Comparison of ENCODE assay signal across 10 mouse cellular contexts in the genomic region with DNA sequence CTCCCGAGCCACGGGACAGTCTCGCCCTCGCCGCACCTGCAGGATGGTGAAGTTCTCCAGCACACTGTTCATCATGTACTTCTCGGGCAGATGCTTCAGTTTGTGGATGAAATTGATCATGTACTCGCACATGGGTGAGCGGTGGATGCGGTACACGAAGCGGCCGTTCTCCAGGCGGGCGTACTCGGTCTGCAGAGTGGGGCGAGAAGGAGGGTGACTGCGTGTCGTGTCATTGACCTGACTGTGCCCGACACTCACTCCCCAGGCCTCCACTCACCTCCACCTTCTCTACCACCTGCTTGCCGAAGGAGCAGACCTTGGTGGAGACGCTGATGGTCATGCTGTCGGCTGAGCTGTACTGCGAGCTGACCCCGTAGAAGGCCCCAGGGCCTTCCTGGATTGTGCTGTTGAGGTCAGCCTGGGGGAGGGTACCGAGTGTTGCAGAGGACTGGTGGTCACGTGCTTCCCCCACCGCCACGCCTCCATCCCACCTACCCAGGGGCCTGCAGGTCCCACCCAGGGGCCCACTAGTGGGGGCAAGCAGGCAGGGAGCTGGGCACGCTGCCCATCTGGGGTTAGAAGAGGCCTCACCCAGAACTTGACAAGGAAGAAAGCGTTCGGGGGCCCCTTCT. TPM values are rescaled to one million over a fixed set of nuclear protein-coding genes. Genes with fewer than 3 reads are reported as not detected.
A peak's percentile ranks its signal among the peaks of the same experiment; 100 is the strongest.
DNase-seq lines count a peak whose midpoint lies in the region; ATAC-seq lines count a peak whose summit lies in the region.
"Had no signal": no experiment of that assay in that cellular context is flagged by ENCODE, and none has a peak within 500 bp of the region (broad histone marks: within the 10 kb centered on the region; RNA-seq: fewer than 3 reads in every experiment).

No protein-coding gene starts in this region.

- peaks cover 31% of the 10 kb centered on the region for H3K36me3 ChIP-seq in megakaryocyte, embryonic 14.5 days (replicated peaks; ENCODE audit: low read length)
- peaks cover 83% of the 10 kb centered on the region for H3K36me3 ChIP-seq in limb, embryonic 13.5 days

- peak overlapping the region; percentile 21 for H3K4me2 ChIP-seq in limb, embryonic 13.5 days (replicated peaks)

- H3K27ac ChIP-seq in limb, embryonic 13.5 days = peak overlapping the region; percentile 72; the same call in 1 of the 2 replicates

- no peaks in the 10 kb centered on the region for H3K9me3 ChIP-seq in megakaryocyte, embryonic 14.5 days
- no peaks in the 10 kb centered on the region for H3K9me3 ChIP-seq in limb, embryonic 13.5 days

- WGBS in limb, embryonic 13.5 days = 52% methylated on average over 31 of the region's 31 CpGs

- intact Hi-C loops in gastrocnemius, postnatal 14 days (cut with DNase I; ENCODE audit: low total_unique reads) = no loop called here

- peak overlapping the region; percentile 54 for H3K9ac ChIP-seq in limb, embryonic 13.5 days

- peak overlapping the region; percentile 21 for H3K4me3 ChIP-seq in megakaryocyte, embryonic 14.5 days (replicated peaks)
- H3K4me3 ChIP-seq in limb, embryonic 13.5 days = no peak overlapping the region
- H3K4me3 ChIP-seq: myocyte had no signal

- ATAC-seq in megakaryocyte, adult 5-6 weeks (ENCODE audit: poor library complexity, severe bottlenecking) = no peak
- no peak for ATAC-seq in limb, embryonic 13.5 days (ENCODE audit: low FRiP score, low read depth)

- peaks cover 54% of the 10 kb centered on the region for H3K4me1 ChIP-seq in megakaryocyte, embryonic 14.5 days
- H3K4me1 ChIP-seq in limb, embryonic 13.5 days = peaks cover 41% of the 10 kb centered on the region

- peak; percentile 30 for DNase-seq in gastrocnemius, postnatal 14 days
- DNase-seq in gastrocnemius, postnatal 4 days (ENCODE audit: low spot score in 2 of 2) = no peak
- DNase-seq in testis, postnatal 10 days (ENCODE audit: low spot score) = peak; percentile 70
- DNase-seq in adrenal gland, adult 18-20 months (ENCODE audit: low spot score in 2 of 2) = no peak
- DNase-seq in urinary bladder, postnatal 14 days (ENCODE audit: low spot score) = no peak

- peaks cover 53% of the 10 kb centered on the region for H3K27me3 ChIP-seq in megakaryocyte, embryonic 14.5 days (replicated peaks)
- no peaks in the 10 kb centered on the region for H3K27me3 ChIP-seq in limb, embryonic 13.5 days

RNA-seq across cellular contexts. Expression of gene Rpl10a, which starts 4.8 kb away (rescaled TPM):
- 100 to 1,000 TPM; 541 to 620 TPM for total RNA-seq in gastrocnemius, postnatal 14 days (2021)
- 100 to 1,000 TPM; 919 to 955 TPM for total RNA-seq in gastrocnemius, postnatal 4 days (2021)
- polyA plus RNA-seq in megakaryocyte, embryonic 14.5 days (2012; ENCODE audit: insufficient read depth, low replicate concordance) = 4,291 and 7,093 TPM in 2 replicates
- 1,429 and 1,585 TPM in 2 replicates for total RNA-seq in megakaryocyte, adult 5-6 weeks (2015)
- total RNA-seq in megakaryocyte, adult 5-6 weeks (2017) = 468 and 491 TPM in 2 replicates
- 580 and 609 TPM in 2 replicates for polyA plus RNA-seq in limb, embryonic 13.5 days (2015; fragmentation: Nextera tagmentation; extraction: Ambion mirVana)
- 100 to 1,000 TPM; 760 to 827 TPM for total RNA-seq in adrenal gland, adult 18-20 months (2021)

RNA-seq across cellular contexts. Expression of gene Tead3, which starts 17.6 kb away (rescaled TPM):
- total RNA-seq in gastrocnemius, postnatal 14 days (2021) = 10 to 100 TPM in 1 of 2 experiments, 1 to 10 TPM in 1; 9.3 to 11.5 TPM
- total RNA-seq in gastrocnemius, postnatal 4 days (2021) = 10 to 100 TPM; 24.3 to 24.6 TPM
- 0.26 TPM in 1 of 2 replicates, not detected in the other for polyA plus RNA-seq in megakaryocyte, embryonic 14.5 days (2012; ENCODE audit: insufficient read depth, low replicate concordance)
- not detected in 2 replicates for total RNA-seq in megakaryocyte, adult 5-6 weeks (2015)
- total RNA-seq in megakaryocyte, adult 5-6 weeks (2017) = not detected in 2 replicates
- polyA plus RNA-seq in limb, embryonic 13.5 days (2015; fragmentation: Nextera tagmentation; extraction: Ambion mirVana) = 14.9 and 15.4 TPM in 2 replicates
- 1 to 10 TPM; 7.4 to 8.5 TPM for total RNA-seq in adrenal gland, adult 18-20 months (2021)

RNA-seq across cellular contexts. Expression of gene Fance, which starts 19.7 kb away (rescaled TPM):
- total RNA-seq in gastrocnemius, postnatal 14 days (2021) = 10 to 100 TPM; 10.2 to 10.4 TPM
- total RNA-seq in gastrocnemius, postnatal 4 days (2021) = 10 to 100 TPM; 24.9 to 25.4 TPM
- 33.1 and 40.3 TPM in 2 replicates for polyA plus RNA-seq in megakaryocyte, embryonic 14.5 days (2012; ENCODE audit: insufficient read depth, low replicate concordance)
- 11.5 and 11.9 TPM in 2 replicates for total RNA-seq in megakaryocyte, adult 5-6 weeks (2015)
- 7.5 and 14.3 TPM in 2 replicates for total RNA-seq in megakaryocyte, adult 5-6 weeks (2017)
- polyA plus RNA-seq in limb, embryonic 13.5 days (2015; fragmentation: Nextera tagmentation; extraction: Ambion mirVana) = 36.0 and 37.3 TPM in 2 replicates
- 10 to 100 TPM; 18.2 to 23.7 TPM for total RNA-seq in adrenal gland, adult 18-20 months (2021)

RNA-seq across cellular contexts. Expression of gene Tulp1, which starts 32.0 kb away (rescaled TPM):
- not detected for total RNA-seq in gastrocnemius, postnatal 14 days (2021)
- under 1 TPM; 0.47 to 0.57 TPM for total RNA-seq in gastrocnemius, postnatal 4 days (2021)
- 2.7 TPM in 1 of 2 replicates, not detected in the other for polyA plus RNA-seq in megakaryocyte, embryonic 14.5 days (2012; ENCODE audit: insufficient read depth, low replicate concordance)
- not detected in 2 replicates for total RNA-seq in megakaryocyte, adult 5-6 weeks (2015)
- total RNA-seq in megakaryocyte, adult 5-6 weeks (2017) = not detected in 2 replicates
- polyA plus RNA-seq in limb, embryonic 13.5 days (2015; fragmentation: Nextera tagmentation; extraction: Ambion mirVana) = 7.1 and 7.5 TPM in 2 replicates
- total RNA-seq in adrenal gland, adult 18-20 months (2021) = not detected
- total RNA-seq: layer of hippocampus, postnatal 25 days had no signal
- polyA plus RNA-seq: myocyte had no signal

Comparison
In these comparisons a context has a peak if more than half of its experiments do, and no peak if none do; other contexts are left out.
1. DNase-seq: peak in gastrocnemius, postnatal 14 days (single experiment) and testis, postnatal 10 days (single experiment); none in gastrocnemius, postnatal 4 days (0 of 2), adrenal gland, adult 18-20 months (0 of 2) and urinary bladder, postnatal 14 days (single experiment).
2. RNA of gene Tead3, which starts 17.6 kb away (total RNA-seq): 24.3 to 24.6 TPM in gastrocnemius, postnatal 4 days, 9.3 to 11.5 TPM in gastrocnemius, postnatal 14 days and 7.4 to 8.5 TPM in adrenal gland, adult 18-20 months; not detected in megakaryocyte, adult 5-6 weeks; every median in the first group is over 4 times any median in the second.